Mouse (Mus musculus): Measurements from ENCODE around the gene Pnpla8. TPM values are rescaled to one million over a fixed set of nuclear protein-coding genes. Genes with fewer than 3 reads are reported as not detected.
A peak's percentile ranks its signal among the peaks of the same experiment; 100 is the strongest.
"Not testable (repeated sequence)": the region's sequence is repeated elsewhere in the genome, so short reads cannot be mapped to it uniquely, and the experiment has no call there.

Pnpla8 gene
- 100 to 1,000 TPM; 104 to 115 TPM for total RNA-seq (2021)
- long read RNA-seq, experiment 1, full-length matches to known transcripts = 127 of 145 reads
- long read RNA-seq, experiment 1, partial matches to known transcripts = 5 of 145 reads
- long read RNA-seq, experiment 1, other reads (novel, unspliced or antisense) = 13 of 145 reads
- long read RNA-seq, experiment 2, full-length matches to known transcripts = 125 of 147 reads
- long read RNA-seq, experiment 2, partial matches to known transcripts = 3 of 147 reads
- long read RNA-seq, experiment 2, other reads (novel, unspliced or antisense) = 19 of 147 reads

DNA sequence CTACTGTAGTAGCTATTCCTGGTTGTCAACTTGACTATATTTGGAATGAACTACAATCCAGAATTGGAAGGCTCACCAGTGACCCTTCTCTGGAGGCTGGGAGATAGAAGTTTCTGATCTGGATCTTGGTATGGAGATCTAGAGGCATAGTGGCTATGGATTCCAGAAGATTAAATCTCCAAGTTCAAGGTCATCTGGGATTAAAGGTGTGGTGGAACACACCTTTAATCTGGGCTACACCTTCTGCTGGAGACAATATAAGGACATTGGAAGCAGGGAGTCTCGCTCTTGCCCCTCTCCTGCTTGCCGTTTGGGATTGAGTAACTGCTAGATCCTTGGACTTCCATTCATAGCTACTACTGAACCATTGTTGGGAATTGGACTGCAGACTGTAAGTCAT, at the start of gene Pnpla8:
Pnpla8 (plus strand) TSS at position 301 of the 400 bp plus-strand sequence.
- DNase-seq (ENCODE audit: low spot score in 2 of 2) = not testable (repeated sequence)

DNA sequence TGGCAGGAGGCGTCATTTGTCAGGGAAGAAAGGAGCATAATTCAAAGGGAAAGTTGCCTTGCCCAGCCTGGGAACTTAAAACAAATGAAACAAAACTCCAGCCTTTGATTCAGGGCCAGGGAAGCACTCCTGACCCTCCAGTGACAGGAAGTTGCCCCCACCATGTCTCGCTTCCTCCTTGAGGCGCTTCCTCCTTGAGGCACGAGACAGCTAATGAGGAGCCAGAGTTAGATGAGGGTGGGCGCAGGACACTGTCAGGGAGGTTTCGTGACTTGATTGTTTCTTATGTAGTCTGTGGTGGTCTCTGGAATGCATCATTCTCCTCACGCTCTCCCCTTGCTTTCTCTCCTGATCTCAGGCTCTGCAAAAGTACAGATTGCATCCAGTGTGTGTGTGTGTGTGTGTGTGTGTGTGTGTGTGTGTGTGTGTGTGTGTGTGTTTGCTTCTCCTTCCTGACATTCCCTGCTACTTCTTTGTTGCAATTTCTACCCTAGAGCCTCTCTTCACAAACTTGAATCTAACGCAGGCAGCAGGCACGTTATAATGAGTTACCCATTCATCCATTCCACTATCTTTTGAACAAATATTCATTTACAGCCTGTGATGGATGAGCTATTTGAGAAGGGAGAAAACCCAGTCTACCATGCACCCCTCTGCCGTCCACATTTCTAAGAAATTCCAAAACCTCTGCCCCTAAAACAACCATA, 44.7 kb upstream of the Pnpla8 start:
- DNase-seq (ENCODE audit: low spot score in 2 of 2) = peak; percentile 15 to 24

DNA sequence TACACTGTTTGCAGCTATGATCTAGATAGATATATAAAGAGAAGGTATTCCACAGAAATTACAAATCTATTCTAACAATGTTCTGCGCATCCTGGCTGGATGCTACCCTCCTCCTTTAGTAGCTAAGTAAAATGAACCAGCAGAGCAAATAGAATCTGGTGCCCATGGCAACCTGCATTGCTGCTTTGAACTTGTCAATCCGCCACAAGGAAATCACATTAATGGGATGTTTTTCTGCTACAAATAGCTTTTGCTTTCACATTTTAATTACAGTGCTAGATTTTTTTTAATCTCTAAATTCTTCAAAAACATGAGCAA, 44.2 kb upstream of the Pnpla8 start:
- peak in 1 of 2 experiments; percentile 39 for DNase-seq (ENCODE audit: low spot score in 2 of 2)

DNA sequence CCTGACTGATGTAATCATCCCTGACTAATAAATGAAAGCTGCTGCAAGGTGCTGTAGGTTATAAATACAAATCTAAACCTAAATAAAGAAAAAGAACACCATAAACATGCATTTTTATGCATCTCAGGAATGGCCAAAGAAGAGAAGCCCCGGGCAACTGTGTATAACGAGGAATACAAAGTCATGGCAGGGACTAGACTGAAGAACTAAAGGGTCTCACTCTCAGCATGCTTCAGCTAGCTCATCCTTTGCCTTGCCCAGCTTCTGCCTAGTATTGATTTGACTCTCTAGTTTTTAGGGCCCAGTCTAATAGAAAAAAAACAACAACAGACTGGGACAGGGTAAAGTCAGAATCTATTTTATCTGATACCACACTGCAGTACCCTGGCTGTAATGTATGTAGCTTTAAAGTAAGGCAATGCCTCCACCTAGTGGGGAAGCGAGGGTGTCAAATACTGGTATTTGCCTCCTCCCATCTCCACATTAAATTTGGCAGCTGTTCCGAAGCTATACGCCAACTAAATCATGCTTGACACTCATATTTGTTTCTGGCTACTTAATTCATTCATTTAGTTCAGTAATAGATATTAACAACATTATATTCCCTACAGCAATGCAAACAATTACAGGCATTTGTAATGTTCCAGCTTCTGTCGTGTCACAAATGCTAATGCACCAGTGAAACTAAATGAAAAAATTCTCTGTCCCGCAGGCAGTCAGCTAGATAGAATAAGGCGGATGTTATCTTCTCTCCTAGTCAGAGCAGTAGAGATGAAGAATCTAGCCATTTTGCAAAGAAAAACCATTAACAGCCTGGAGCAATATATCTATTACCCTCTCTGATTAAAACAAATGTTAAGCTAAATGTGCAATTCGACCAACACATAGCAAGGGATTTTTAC, 39.8 kb upstream of the Pnpla8 start:
- DNase-seq (ENCODE audit: low spot score in 2 of 2) = peak; percentile 59 to 73

DNA sequence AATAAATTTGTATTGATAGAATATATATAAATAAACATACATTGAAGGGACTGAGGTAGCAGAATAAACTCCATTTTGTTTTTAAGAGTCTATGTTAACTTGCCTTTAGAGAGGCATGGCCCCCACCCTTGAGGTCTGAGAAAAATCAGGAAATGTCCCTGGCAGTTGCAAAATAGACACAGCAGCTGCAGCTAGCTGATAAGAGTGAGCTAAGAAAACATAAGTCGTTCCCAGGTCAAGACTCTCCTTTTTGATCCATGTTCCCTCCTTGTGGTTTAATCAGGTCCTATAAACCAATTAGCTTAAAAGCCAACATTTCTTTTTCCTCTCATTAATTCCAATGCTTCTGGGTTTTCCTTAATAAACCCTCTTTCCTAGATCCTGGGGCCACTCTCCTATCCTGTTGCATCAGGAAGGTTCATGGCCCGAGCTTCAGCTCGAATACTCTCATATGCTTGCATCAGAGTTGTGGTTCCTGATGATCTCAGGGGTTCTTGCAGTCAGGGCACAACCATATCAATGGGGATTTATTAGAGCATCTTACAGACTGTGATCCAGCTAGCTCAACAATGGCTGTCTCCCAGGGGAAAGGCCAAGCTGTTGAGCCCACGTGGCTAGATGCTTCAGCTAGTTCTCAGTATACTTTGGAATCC, 23.2 kb upstream of the Pnpla8 start:
- DNase-seq (ENCODE audit: low spot score in 2 of 2) = no peak

DNA sequence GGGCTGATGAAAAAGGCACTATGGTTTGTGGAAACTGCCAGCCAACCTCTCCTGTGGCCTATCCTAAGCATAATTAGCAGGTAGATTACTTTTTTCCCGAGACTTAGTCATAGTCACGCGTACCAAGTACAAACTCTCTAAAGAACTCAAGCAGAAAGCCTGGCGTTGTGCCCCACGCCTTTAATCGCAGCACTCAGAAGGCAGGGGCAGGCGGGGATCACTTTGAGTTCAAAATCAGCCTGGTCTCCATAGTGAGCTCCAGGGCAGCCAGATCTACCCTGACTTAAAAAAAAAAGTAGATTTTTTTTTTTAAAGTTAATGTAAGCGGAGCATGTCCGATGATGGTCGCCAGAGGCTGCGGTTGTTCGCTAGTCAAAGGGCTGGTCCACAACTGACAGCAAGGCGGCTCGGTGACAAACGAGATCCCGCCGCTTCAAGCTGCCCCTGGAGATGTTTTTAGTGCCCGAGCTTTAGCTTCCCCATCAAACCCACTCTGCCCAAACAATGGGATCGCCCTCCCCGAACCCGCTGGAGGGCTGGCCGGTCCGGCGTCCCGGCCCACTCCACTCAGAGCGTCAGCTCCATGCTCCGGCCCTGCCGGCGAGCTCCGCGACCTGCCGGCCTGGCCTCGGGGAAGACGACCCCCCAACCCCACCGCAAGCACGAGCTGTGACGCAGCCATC, 11.9 kb upstream of the Pnpla8 start:
- DNase-seq (ENCODE audit: low spot score in 2 of 2) = peak in 1 of 2 experiments; percentile 45

DNA sequence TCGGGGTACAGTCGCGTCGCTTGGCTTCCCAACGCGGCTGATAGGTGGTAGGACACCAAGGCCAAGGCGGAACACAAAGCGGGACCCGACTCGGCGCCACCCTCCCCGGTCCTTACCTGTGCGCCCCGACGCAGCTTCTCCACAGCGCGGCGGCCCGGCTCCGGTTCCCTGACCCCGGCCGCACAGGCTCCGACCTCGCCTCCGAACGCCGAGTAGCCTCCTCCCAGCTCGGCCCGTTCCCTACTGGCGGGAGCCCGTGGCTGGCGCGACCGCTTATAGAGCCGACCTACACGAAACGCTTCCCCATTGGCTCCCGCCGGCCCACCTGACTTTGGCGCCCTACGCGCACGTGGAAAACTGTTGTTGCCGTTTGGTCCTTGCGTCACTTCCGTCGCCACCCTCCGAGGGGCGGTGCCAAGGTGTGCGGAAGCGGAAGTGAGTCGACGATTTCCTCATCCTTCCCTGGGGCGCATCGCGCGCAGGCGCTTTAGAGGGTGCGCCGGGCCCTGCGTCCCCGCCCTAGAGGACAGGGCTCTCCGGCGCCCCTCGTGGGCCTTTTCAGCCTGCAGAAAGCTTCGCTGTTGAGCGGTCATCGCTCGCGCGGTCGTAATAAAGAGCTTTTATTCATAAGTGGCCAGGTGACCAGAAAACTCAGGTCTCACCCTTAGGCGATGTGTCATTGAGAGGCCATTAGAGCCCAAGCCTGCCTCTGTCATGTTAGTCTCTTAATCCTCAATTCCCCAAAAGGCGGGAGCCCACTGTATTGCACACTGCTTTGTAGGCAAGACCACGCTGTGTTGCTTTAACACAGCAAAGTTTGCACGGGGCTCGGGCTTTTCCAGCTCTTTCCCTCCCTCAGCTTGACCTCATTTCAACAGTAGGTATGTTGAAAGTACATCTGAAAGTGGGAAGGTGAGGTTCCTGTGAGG, 11.1 kb upstream of the Pnpla8 start, which contains the start of gene Dnajb9:
Dnajb9 (minus strand) TSS at position 503 of the 929 bp plus-strand sequence.
- DNase-seq (ENCODE audit: low spot score in 2 of 2) = peak; percentile 100

DNA sequence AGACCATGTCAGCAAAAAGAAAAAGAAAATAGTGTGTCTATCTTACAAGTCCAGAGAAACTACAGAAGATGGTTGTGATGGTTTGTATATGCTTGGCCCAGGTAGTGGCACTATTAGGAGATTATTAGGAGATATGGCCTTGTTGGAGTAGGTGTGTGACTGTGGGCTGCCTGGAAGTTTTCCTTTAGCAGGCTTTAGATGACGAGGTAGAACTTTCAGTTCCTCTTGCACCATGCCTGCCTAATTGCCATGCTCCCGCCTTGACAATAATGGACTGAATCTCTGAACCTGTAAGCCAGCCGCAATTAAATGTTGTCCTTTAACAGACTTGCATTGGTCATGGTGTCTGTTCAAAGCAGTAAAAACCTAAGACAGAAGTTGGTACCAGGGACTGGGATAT, 9.6 kb upstream of the Pnpla8 start:
- no peak for DNase-seq (ENCODE audit: low spot score in 2 of 2)

DNA sequence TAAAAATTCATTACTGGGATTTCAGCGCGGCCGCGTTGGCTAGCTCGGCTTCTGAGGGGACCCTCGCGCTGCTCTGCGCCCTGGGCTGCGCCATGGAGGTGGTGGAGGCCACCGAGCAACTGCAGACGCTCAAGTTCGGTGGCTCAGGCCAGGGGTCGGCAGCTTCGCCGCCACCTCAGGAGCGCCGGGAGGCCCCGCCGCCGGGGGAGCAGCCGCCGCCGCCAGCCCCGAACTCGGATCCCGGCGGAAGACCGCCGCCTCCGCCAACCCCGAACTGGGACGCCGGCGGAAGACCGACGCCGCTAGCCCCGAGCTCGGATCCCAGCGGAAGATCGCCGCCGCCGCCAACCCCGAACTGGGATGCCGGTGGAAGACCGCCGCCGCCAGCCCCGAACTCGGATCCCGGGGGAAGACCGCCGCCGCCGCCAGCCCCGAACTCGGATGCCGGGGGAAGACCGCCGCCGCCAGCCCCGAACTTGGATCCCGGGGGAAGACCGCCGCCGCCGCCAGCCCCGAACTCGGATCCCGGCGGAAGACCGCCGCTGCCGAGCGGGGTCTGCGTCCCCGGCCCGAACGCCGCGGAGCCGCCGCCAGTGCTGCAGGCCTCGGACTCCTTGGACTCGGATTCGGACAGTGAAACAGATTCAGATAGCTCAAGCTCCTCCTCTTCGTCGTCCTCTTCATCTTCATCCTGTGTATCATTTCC, 634 bp downstream of the Pnpla8 start:
- peak in 1 of 2 experiments; percentile 24 for DNase-seq (ENCODE audit: low spot score in 2 of 2)

DNA sequence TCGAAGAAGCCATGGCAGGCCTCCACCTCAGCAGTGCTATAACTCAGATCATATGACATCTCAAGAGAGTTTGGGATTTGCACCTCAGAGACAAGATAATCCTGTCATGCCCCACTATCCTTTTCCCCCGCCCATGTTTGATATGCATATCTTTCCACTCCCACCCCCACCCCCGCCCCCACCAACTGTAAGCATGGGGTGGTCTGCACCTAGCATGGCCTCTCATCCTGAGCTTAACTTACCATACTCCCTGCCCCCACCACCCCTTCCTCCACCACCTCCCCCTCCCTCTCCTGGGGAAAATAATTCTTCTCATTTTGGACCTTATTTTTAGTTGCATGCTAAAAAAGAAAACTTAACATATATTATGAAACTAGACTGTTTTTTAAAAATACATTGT, 1.9 kb downstream of the Pnpla8 start:
- no peak for DNase-seq (ENCODE audit: low spot score in 2 of 2)

DNA sequence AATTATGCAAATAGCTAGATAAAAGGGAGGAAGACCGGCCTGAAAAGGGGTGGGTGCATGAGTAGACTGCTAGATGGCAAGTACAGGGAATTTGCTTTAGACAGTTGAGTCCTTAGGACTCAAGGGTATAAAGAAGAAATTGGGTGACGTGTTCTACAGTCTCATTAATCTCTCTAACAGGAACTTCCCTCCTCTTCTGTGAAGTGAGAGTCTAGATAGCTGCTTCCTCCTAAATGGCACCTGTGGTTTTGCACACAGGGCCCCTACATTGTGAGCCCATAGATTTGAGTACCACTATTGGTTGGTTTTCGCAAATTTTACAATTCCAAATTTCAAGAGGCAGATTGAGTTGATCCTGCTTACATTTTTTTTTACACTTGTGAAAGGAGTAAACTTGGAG, 3.5 kb downstream of the Pnpla8 start:
- no peak for DNase-seq (ENCODE audit: low spot score in 2 of 2)

DNA sequence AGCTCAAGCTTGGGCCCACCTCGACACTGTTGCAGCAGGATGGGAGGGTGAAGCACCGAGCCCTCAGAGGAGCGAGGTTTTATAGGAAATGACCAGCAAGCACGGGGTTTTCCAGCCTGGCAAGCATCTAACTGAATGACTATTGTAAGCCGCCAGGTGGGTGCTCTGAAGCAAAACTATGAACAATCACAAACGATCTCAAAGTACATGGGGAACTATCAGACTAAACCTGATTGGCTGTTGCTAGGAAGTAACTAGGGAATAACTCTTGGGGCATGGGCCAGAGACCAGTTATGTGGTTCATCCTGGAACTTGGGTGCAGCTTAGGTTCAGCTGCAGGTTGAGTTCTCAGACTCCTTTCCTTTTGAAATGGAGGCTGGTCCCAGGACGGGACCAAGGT, 19.9 kb downstream of the Pnpla8 start:
- DNase-seq (ENCODE audit: low spot score in 2 of 2) = no peak

DNA sequence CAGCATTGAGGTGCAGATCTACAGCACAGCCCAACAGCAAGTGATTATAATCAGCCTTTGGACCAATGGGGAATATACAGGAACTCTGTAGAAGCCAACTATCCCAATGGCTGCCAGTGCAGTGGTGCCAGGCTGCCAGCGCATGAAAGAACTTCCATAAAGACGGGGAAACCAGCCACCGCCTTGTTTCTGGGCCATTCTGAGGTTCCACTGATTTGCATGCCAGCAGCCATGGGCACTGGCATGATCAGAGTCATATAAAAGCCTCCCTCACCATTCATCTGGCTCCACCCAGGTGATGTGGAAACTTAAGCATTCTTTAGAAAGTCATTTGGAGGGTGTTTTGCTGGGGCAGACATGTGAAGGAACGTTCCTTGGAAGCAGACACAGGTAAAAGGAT, 21.2 kb downstream of the Pnpla8 start:
- DNase-seq (ENCODE audit: low spot score in 2 of 2) = no peak

DNA sequence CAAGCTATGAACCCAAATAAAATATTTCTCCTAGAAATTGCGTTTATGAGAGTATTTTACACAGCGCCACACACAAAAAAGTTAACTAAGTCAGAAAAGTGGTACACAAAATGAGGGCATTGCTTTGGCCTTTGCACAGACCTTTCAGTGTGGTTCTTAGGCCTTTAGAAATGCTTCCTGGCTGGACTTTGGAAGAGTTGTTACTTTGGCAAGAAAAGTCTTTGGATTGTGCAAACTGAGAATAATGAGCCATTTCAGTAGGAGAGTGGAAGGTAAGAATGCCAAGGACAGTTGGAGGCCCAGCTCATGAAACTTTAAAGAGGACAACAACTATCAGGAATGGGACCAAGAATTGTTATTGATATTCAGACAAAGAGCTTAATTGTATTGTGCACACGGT, 24.6 kb downstream of the Pnpla8 start:
- DNase-seq (ENCODE audit: low spot score in 2 of 2) = peak in 1 of 2 experiments; percentile 34

DNA sequence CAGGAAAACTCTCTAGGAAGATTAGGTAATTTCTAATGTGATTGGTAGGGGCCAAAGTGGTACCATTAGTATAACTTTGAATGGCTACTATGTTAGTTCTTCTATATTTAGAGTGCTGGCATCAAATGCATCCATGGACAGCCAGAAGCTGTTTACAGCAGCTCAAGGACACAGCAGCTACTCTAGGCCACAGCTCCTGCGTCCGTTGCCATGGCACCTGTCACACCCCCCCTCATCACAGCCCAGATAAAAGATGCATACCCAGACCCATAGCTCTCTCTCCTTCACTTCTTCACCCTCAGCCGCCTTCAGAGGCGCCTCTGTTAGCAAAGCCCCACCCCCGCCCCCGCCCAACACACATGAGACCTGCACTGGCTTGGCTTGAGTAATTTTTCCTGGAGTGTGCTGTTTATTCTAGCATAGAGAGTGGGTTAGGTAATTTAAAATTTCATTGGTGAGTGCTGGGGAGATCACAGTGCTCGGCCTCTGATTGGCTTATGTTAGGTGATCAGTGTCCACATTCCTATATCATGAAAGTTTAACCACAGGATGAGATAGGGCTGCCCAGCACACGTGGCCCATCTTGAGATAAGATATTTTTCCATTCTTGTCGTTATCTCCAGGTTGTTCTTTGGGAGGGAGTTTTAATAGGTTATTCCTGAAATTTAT, 27.3 kb downstream of the Pnpla8 start:
- DNase-seq (ENCODE audit: low spot score in 2 of 2) = no peak

DNA sequence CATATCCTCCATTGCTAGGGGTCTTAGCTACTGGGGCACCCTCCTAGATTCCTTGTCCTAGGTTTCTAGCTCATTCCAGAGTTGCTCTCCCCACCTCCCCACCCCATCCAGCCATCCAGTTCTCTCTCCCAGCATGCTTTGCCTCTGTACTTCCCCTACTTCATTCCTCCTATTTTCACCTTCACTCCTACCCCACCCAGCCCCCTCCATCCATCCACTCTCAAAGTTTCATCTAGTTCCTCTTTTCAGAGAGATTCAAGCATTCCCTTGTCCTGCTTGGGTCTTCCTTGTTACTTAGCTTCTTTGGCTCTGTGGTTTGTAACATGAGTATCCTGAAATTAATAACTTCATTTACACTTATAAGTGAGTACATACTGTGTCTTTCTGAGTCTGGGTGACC, 41.4 kb downstream of the Pnpla8 start:
- no peak for DNase-seq (ENCODE audit: low spot score in 2 of 2)

DNA sequence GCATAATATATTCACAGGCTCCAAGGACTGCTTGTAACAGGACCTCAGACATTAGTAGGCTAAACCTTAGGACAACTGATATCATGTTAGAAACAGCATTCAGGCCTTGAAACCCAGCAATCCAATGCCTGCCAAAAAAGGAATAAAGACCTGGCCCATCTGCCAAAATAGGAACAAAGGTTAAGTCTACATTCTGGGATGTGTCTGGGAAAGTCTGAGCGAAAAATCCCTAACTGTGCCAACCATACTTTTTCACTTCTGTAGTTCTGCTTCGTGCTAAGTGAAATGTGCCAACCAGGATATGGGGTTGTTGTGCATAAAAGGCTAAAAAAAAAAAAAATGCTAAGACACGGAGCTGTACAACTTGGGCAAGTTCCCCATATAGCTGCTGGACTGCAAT, 44.5 kb downstream of the Pnpla8 start:
- no peak for DNase-seq (ENCODE audit: low spot score in 2 of 2)

DNA sequence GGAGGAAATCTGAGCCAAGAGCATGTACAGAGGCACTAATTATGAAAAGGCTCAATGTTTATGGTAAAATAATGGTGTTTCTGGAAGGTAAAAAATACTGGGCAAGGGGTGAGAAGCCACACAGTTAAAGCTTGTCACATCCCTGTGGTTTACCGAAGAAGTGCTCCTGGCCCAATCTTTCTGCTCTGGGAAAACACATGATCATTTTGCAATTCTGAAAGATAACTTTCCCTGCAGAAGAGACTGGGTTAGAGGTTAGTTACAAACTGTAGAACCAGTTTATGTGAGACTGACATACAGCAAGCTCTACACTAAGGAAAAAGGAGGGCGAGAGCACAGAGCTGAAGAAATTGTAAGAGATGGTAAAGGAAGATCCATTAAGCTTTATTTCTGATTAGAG, 46.0 kb downstream of the Pnpla8 start:
- DNase-seq (ENCODE audit: low spot score in 2 of 2) = no peak
